Mouse (Mus musculus) MEL (cell line): ENCODE data around the gene Bahcc1. TPM values are rescaled to one million over a fixed set of nuclear protein-coding genes. Genes with fewer than 3 reads are reported as not detected.

Source experiments
- DNase-seq: peaks from one replicate; pipeline ENCODE4 v3.0.0; 2011; ENCODE audit warnings: low read depth, low spot score
- H3K27ac ChIP-seq: 2 replicates; pipeline ENCODE4 v1.5.1; 2012; ENCODE audit warnings: low read depth, mild to moderate bottlenecking, control low read depth, low read length, moderate library complexity; ENCODE audit not compliant: control insufficient read depth
- H3K27me3 ChIP-seq, 2 experiments: fragments of 150-350 bp in 1 of 2; sonication (generic) in 1 of 2; 2 replicates each; pipeline ENCODE4 v1.6.1; 2012; ENCODE audit warnings: low read length in 2 of 2, mild to moderate bottlenecking in 2 of 2, improper control_type of control experiment in 1 of 2, moderate library complexity in 1 of 2; ENCODE audit not compliant: insufficient read depth in 2 of 2, control insufficient read depth in 1 of 2
- H3K36me3 ChIP-seq, 2 experiments: 2 replicates each; pipeline ENCODE4 v1.6.1; 2012 to 2014; ENCODE audit warnings: low read length in 2 of 2, improper control_type of control experiment in 1 of 2, inconsistent platforms in 1 of 2, mild to moderate bottlenecking in 1 of 2; ENCODE audit not compliant: insufficient read depth in 2 of 2, control insufficient read depth in 1 of 2
- H3K4me1 ChIP-seq, 2 experiments: fragments of 150-350 bp in 1 of 2; sonication (generic) in 1 of 2; 2 replicates each; pipeline ENCODE4 v1.6.1; 2012; ENCODE audit warnings: low read length in 2 of 2, improper control_type of control experiment in 1 of 2, mild to moderate bottlenecking in 1 of 2; ENCODE audit not compliant: insufficient read depth in 2 of 2, control insufficient read depth in 1 of 2
- H3K4me3 ChIP-seq, 2 experiments: fragments of 150-350 bp in 1 of 2; sonication (generic) in 1 of 2; 2 replicates each; pipeline ENCODE4 v1.5.1; 2012; ENCODE audit warnings: low read depth in 2 of 2, low read length in 2 of 2, mild to moderate bottlenecking in 2 of 2, moderate library complexity in 2 of 2, control low read depth in 1 of 2, improper control_type of control experiment in 1 of 2; ENCODE audit not compliant: control insufficient read depth in 1 of 2, insufficient read depth in 1 of 2
- H3K79me2 ChIP-seq: 2 replicates; pipeline ENCODE4 v1.6.1; 2012; ENCODE audit warnings: mild to moderate bottlenecking, low read length, moderate library complexity; ENCODE audit not compliant: control insufficient read depth, poor library complexity, insufficient read depth
- H3K9ac ChIP-seq: 2 replicates; pipeline ENCODE4 v1.6.1; 2012; ENCODE audit warnings: low read depth, mild to moderate bottlenecking, control low read depth, low read length, moderate library complexity; ENCODE audit not compliant: control insufficient read depth, poor library complexity, severe bottlenecking
- H3K9me3 ChIP-seq: fragments of 150-350 bp; sonication (generic); replicated peaks from 2 replicates; pipeline ENCODE4 v1.6.1; 2012; ENCODE audit warnings: mild to moderate bottlenecking, low read length, improper control_type of control experiment, moderate library complexity; ENCODE audit not compliant: insufficient read depth
- CHD1 ChIP-seq: IDR thresholded peaks from 2 replicates; pipeline ENCODE4 v1.6.1; 2012; ENCODE audit warnings: low read depth, mild to moderate bottlenecking, inconsistent platforms, low read length, improper control_type of control experiment
- CTCF ChIP-seq, 3 experiments: IDR thresholded peaks in 2 of 3; conservative IDR thresholded peaks in 1 of 3; 2 replicates each; pipeline ENCODE4 v1.5.1; 2011 to 2012; ENCODE audit warnings: low read length in 3 of 3, low read depth in 2 of 3, mild to moderate bottlenecking in 2 of 3, improper control_type of control experiment in 1 of 3, inconsistent platforms in 1 of 3, mixed read lengths in 1 of 3, moderate library complexity in 1 of 3; ENCODE audit not compliant: control insufficient read depth in 1 of 3, insufficient read depth in 1 of 3, poor library complexity in 1 of 3, severe bottlenecking in 1 of 3
- ETS1 ChIP-seq: IDR thresholded peaks from 2 replicates; pipeline ENCODE4 v1.6.1; 2012; ENCODE audit warnings: low read depth, mild to moderate bottlenecking, inconsistent platforms, low read length, improper control_type of control experiment, moderate library complexity
- GATA1 ChIP-seq: IDR thresholded peaks from 2 replicates; pipeline ENCODE4 v1.6.1; 2011; ENCODE audit warnings: low read depth, low read length, improper control_type of control experiment
- HCFC1 ChIP-seq: IDR thresholded peaks from 2 replicates; pipeline ENCODE4 v1.6.1; 2012; ENCODE audit warnings: low read depth, mild to moderate bottlenecking, inconsistent platforms, low read length, improper control_type of control experiment, moderate library complexity
- KAT2A ChIP-seq: conservative IDR thresholded peaks from 2 replicates; pipeline ENCODE4 v1.6.1; 2012; ENCODE audit warnings: low read depth, low read length, improper control_type of control experiment, inconsistent platforms
- MYB ChIP-seq: IDR thresholded peaks from 2 replicates; pipeline ENCODE4 v1.6.1; 2011; ENCODE audit warnings: mild to moderate bottlenecking, low read depth, low read length, improper control_type of control experiment
- NELFE ChIP-seq: IDR thresholded peaks from 2 replicates; pipeline ENCODE4 v1.6.1; 2011; ENCODE audit warnings: low read depth, low read length, improper control_type of control experiment
- POLR2A ChIP-seq, 2 experiments: IDR thresholded peaks; 2 replicates each; pipeline ENCODE4 v1.6.1; 2011 to 2012; ENCODE audit warnings: low read length in 2 of 2, mild to moderate bottlenecking in 2 of 2, control low read depth in 1 of 2, improper control_type of control experiment in 1 of 2, low read depth in 1 of 2, moderate library complexity in 1 of 2; ENCODE audit not compliant: control insufficient read depth in 1 of 2, insufficient read depth in 1 of 2, poor library complexity in 1 of 2
- RCOR1 ChIP-seq: IDR thresholded peaks from 2 replicates; pipeline ENCODE4 v1.6.1; 2012; ENCODE audit warnings: low read depth, mild to moderate bottlenecking, inconsistent platforms, low read length, improper control_type of control experiment
- TBP ChIP-seq: IDR thresholded peaks from 2 replicates; pipeline ENCODE4 v1.8.0; 2011; ENCODE audit warnings: low read depth, low read length, improper control_type of control experiment
- UBTF ChIP-seq: IDR thresholded peaks from 2 replicates; pipeline ENCODE4 v1.6.1; 2012; ENCODE audit warnings: low read depth, mild to moderate bottlenecking, inconsistent platforms, low read length, improper control_type of control experiment, moderate library complexity, borderline replicate concordance; ENCODE audit not compliant: insufficient read depth
- USF1 ChIP-seq: IDR thresholded peaks from 2 replicates; pipeline ENCODE4 v1.6.1; 2014; ENCODE audit warnings: low read depth, mild to moderate bottlenecking, inconsistent platforms, low read length, improper control_type of control experiment, moderate library complexity
- ZKSCAN1 ChIP-seq: IDR thresholded peaks from 2 replicates; pipeline ENCODE4 v1.6.1; 2012; ENCODE audit warnings: low read depth, mild to moderate bottlenecking, inconsistent platforms, low read length, improper control_type of control experiment, moderate library complexity
- ZNF384 ChIP-seq: IDR thresholded peaks from 2 replicates; pipeline ENCODE4 v1.6.1; 2012; ENCODE audit warnings: low read depth, mild to moderate bottlenecking, inconsistent platforms, low read length, improper control_type of control experiment
- polyA plus RNA-seq, 2 experiments: library from polyadenylated mRNA; stranded (reverse) in 1 of 2; unstranded in 1 of 2; fragments of >175 nt in 1 of 2; fragments of >200 nt in 1 of 2; gene quantifications; 2 replicates each; pipeline versions ENCODE4 v1.2.1 to v1.2.4; 2012; ENCODE audit warnings: low replicate concordance in 2 of 2, low read depth in 1 of 2; ENCODE audit not compliant: insufficient read length in 2 of 2, insufficient read depth in 1 of 2, missing spikeins in 1 of 2
- total RNA-seq: library from RNA; depleted of rRNA; stranded (reverse); fragments of 300-350 nt; gene quantifications from 2 replicates; pipeline ENCODE4 v1.2.3, GENCODE M21; 2012

Gene Bahcc1
- total and polyA plus RNA-seq, 3 experiments = 0.04 to 0.26 TPM; not detected in 1

DNA sequence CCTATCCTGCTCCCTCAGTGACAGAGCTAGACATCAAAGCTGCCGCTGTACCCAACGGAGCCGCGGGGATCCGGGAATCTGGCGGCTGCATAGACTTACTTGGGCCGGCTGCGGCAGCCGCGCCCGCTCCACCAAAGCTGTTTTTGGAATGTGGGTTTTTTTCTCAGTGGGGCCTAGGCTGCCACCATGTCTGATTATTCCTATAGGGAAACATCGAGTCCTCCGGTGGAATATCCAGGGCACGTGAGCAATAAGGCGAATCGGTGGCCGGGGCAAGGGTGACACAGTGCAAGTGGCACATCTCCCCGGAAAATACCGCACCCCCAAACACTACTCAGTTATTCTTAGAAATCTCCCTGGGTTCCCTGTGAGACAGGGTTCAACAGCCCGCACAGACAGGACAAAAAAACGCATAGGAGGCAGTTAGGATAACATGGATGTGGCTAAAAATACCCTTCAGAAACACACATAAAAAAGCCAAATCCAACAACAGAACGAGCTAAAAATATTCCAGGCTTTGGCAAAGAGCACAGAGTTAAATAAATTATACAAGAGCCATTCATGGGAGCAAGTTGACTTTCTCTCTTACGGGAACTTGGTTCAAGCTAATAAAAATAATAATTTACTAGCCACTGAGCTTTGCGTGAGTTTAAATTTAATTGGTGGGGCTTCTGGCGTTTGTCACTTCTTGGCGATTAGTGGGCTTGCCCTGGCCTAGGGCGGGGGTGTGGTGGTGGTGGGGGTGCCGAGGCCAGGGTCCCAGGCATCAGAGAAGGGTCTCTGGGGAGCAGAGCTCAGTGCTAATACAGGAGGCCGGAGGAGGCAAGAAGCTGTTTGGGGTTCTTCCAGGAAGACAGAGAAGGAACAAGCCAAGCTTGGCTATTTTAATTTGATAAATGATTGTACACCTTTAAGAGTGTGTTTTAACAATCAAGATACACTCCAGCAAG, 8.5 kb downstream of the Bahcc1 start:
- no peaks in the 10 kb centered on the region for H3K27me3 ChIP-seq
- no peak overlapping the region for H3K9ac ChIP-seq
- H3K4me3 ChIP-seq = no peak overlapping the region
- TF ChIP-seq NELFE (no peak), ETS1 (no peak), MYB (no peak), CHD1 (no peak), CTCF (IDR thresholded peaks at IDR 0.05 in 2 of 3, conservative IDR thresholded peaks at IDR 0.05 in 1 of 3; ENCODE audit: control insufficient read depth in 1 of 3, insufficient read depth in 1 of 3, low read depth in 2 of 3, low read length in 3 of 3, poor library complexity in 1 of 3, severe bottlenecking in 1 of 3) (no peak), UBTF (no peak), ZKSCAN1 (no peak), TBP (no peak), POLR2A (IDR thresholded peaks at IDR 0.05; ENCODE audit: control insufficient read depth in 1 of 2, insufficient read depth in 1 of 2, low read depth in 1 of 2, low read length in 2 of 2, poor library complexity in 1 of 2) (no peak), ZNF384 (no peak), KAT2A (no peak), RCOR1 (no peak), USF1 (no peak)
- TF ChIP-seq, all 39 proteins: peak for 0
- H3K4me1 ChIP-seq = no peaks in the 10 kb centered on the region
- H3K9me3 ChIP-seq = no peaks in the 10 kb centered on the region
- no peaks in the 10 kb centered on the region for H3K79me2 ChIP-seq
- no peak overlapping the region for H3K27ac ChIP-seq
- DNase-seq = no peak
- no peaks in the 10 kb centered on the region for H3K36me3 ChIP-seq

GRCm38 (mm10) chr11:120241981-120242725, 9.4 kb downstream of the Bahcc1 start:
- Histone ChIP-seq H3K9me3 (no peaks in the 10 kb centered on the region), H3K79me2 (no peaks in the 10 kb centered on the region), H3K9ac (no peak overlapping the region), H3K36me3 (no peaks in the 10 kb centered on the region), H3K27ac (no peak overlapping the region)
- DNase-seq = no peak
- TF ChIP-seq GATA1 (no peak), MYB (no peak), HCFC1 (0 out of 2 replicates have a peak, but pooled peaks have one; percentile 50)
- TF ChIP-seq, all 39 proteins: peak for 1
- Histone ChIP-seq H3K27me3 (peaks cover 0 to 4% of the 10 kb centered on the region in 2 experiments; a peak in 1 of 4 replicates), H3K4me3 (no peak overlapping the region), H3K4me1 (no peaks in the 10 kb centered on the region)
